Mouse (Mus musculus): Measurements from ENCODE around the gene Rnaset2b. TPM values are rescaled to one million over a fixed set of nuclear protein-coding genes. Genes with fewer than 3 reads are reported as not detected.

Gene Rnaset2b
- polyA plus RNA-seq (2014; fragmentation: Illumina TruSeq; extraction: RNeasy Lipid Tissue Mini Kit (QIAGEN cat#74804); ENCODE audit: low read depth, low replicate concordance), result 97.8 TPM

GRCm38 (mm10) chr17:6970334-6970733 is at the start of gene Rnaset2b:
Rnaset2b (plus strand) TSS chr17:6970634.

GRCm38 (mm10) chr17:6947984-6948768 is 22.3 kb upstream of the Rnaset2b start, which contains the start of gene Rsph3b:
Rsph3b (minus strand) TSS chr17:6948682.

GRCm38 (mm10) chr17:6960776-6961175 is 9.7 kb upstream of the Rnaset2b start, which contains the start of gene Tagap1:
Tagap1 (minus strand) TSS chr17:6961156.

GRCm38 (mm10) chr17:6978287-6979248 is 8.1 kb downstream of the Rnaset2b start, which contains the start of gene Gm49721:
Gm49721 (plus strand) TSS chr17:6978904.

GRCm38 (mm10) chr17:7025257-7025656 is 54.8 kb downstream of the Rnaset2b start, which contains the start of gene Gm1604a:
Gm1604a (plus strand) TSS chr17:7025568.

Other genes starting within 250 kb of the Rnaset2b start
- 4.2 TPM for gene Ezr, start 187.8 kb upstream of the Rnaset2b start, polyA plus RNA-seq (2014; fragmentation: Illumina TruSeq; extraction: RNeasy Lipid Tissue Mini Kit (QIAGEN cat#74804); ENCODE audit: low read depth, low replicate concordance)
- 127 TPM for gene Rsph3b, start 22.0 kb upstream of the Rnaset2b start, polyA plus RNA-seq (2014; fragmentation: Illumina TruSeq; extraction: RNeasy Lipid Tissue Mini Kit (QIAGEN cat#74804); ENCODE audit: low read depth, low replicate concordance)
- 51.2 TPM for gene Tagap1, start 9.5 kb upstream of the Rnaset2b start, polyA plus RNA-seq (2014; fragmentation: Illumina TruSeq; extraction: RNeasy Lipid Tissue Mini Kit (QIAGEN cat#74804); ENCODE audit: low read depth, low replicate concordance)
- 0.07 TPM for gene Gm49721, start 8.3 kb downstream of the Rnaset2b start, polyA plus RNA-seq (2014; fragmentation: Illumina TruSeq; extraction: RNeasy Lipid Tissue Mini Kit (QIAGEN cat#74804); ENCODE audit: low read depth, low replicate concordance)
- gene Gm1604a, start 54.9 kb downstream of the Rnaset2b start, polyA plus RNA-seq (2014; fragmentation: Illumina TruSeq; extraction: RNeasy Lipid Tissue Mini Kit (QIAGEN cat#74804); ENCODE audit: low read depth, low replicate concordance), result not detected
- gene Rps6ka2, start 199.5 kb downstream of the Rnaset2b start, polyA plus RNA-seq (2014; fragmentation: Illumina TruSeq; extraction: RNeasy Lipid Tissue Mini Kit (QIAGEN cat#74804); ENCODE audit: low read depth, low replicate concordance), result 4.7 TPM